Mouse (Mus musculus) intestine, embryonic 14.5 days (tissue): ENCODE data around the gene Trip13. TPM values are rescaled to one million over a fixed set of nuclear protein-coding genes. Genes with fewer than 3 reads are reported as not detected.

ENCODE experiments used
- ATAC-seq: fragments of 200-750 bp; cut with Nextera tagmentation; replicated peaks from 2 replicates; pipeline ENCODE4 v1.8.0; 2017; ENCODE audit warnings: low read depth, moderate number of reproducible peaks, moderate TSS enrichment, moderate library complexity; ENCODE audit not compliant: low FRiP score, low TSS enrichment
- DNase-seq: peaks from one replicate; pipeline ENCODE4 v3.0.0-alpha.2; 2018; ENCODE audit warnings: low spot score
- H3K27ac ChIP-seq: fragments of 300-500 bp; sonication (generic); 2 replicates; pipeline ENCODE4 v1.5.1; 2014; ENCODE audit warnings: low read depth, mild to moderate bottlenecking, control low read depth
- H3K27me3 ChIP-seq: fragments of 300-500 bp; sonication (generic); replicated peaks from 2 replicates; pipeline ENCODE4 v1.6.1; 2014; ENCODE audit warnings: low read length, control low read depth; ENCODE audit not compliant: control insufficient read depth, insufficient read depth
- H3K36me3 ChIP-seq: fragments of 300-500 bp; sonication (generic); 2 replicates; pipeline ENCODE4 v1.6.1; 2014; ENCODE audit warnings: low read length, control low read depth; ENCODE audit not compliant: control insufficient read depth, insufficient read depth
- H3K4me1 ChIP-seq: fragments of 300-500 bp; sonication (generic); replicated peaks from 2 replicates; pipeline ENCODE4 v1.6.1; 2014; ENCODE audit warnings: low read length, control low read depth, mixed read lengths; ENCODE audit not compliant: control insufficient read depth, insufficient read depth
- H3K4me2 ChIP-seq: fragments of 300-500 bp; sonication (generic); 2 replicates; pipeline ENCODE4 v1.6.1; 2014; ENCODE audit warnings: low read length
- H3K4me3 ChIP-seq: fragments of 300-500 bp; sonication (generic); 2 replicates; pipeline ENCODE4 v1.5.1; 2014; ENCODE audit warnings: low read depth, low read length, control low read depth, mixed read lengths
- H3K9ac ChIP-seq: fragments of 300-500 bp; sonication (generic); 2 replicates; pipeline ENCODE4 v1.6.1; 2014; ENCODE audit warnings: mild to moderate bottlenecking, low read length
- H3K9me3 ChIP-seq: fragments of 300-500 bp; sonication (generic); 2 replicates; pipeline ENCODE4 v1.6.1; 2016; ENCODE audit warnings: low read length, control low read depth; ENCODE audit not compliant: control insufficient read depth
- WGBS: fragments of 180-500 bp; shearing (Covaris S2); extraction: QIAGEN DNeasy Blood & Tissue Kit; methylation state at CpG from one replicate; pipeline ENCODE4 v1.1.7; 2014; 5-methylcytosine and 5-hydroxymethylcytosine counted together
- polyA plus RNA-seq: library from polyadenylated mRNA; unstranded; fragments of >200 nt; fragmentation: Nextera tagmentation; extraction: Ambion mirVana; gene quantifications from 2 replicates; pipeline ENCODE4 v1.2.1, GENCODE M21; 2014

Gene Trip13
- polyA plus RNA-seq, 1 experiment from 2014 or later = 44.6 TPM

DNA sequence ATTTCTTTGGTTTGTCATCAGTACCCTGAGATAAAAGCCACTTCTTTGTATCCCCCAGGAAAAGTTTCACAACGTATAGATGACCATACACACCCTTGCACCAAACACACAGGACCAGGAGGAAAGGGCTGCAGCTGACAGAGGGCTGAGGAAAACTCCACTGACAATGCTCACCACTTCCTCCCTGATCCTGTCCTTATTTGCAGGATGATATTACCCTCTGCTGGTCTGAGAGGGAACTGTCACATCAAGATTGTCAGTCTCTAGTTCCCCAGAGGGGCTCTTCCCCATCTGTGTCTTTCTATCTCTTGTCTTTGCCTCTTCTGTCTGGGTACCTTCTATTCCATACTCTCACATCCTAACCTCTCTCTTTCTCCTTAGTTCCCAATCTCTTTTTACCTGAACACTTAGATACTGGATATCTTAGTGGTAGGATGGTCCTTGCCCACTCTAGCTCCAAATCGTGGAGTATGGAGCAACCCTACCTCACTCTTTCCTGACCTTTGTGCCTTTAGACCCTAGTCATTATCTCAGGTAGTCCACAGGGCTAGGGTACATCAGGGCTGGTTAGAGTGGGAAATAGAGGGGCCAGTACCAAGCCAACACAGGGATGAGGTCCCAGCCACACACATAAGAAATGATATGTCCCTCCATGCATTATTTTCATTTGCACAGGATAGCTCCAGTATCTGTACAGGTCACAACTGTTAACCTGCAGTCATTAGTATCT is 29.7 kb downstream of the Trip13 start:
- no peaks in the 10 kb centered on the region for H3K4me1 ChIP-seq
- ATAC-seq = 0 out of 2 replicates have a peak, but pooled peaks have one; percentile 47
- no peak overlapping the region for H3K27ac ChIP-seq
- DNase-seq = no peak
- H3K4me2 ChIP-seq = no peak overlapping the region
- no peak overlapping the region for H3K4me3 ChIP-seq
- H3K9me3 ChIP-seq = no peaks in the 10 kb centered on the region
- 61% methylated on average over 2 of the region's 2 CpGs for WGBS
- peaks cover 10% of the 10 kb centered on the region for H3K36me3 ChIP-seq
- H3K27me3 ChIP-seq = no peaks in the 10 kb centered on the region
- no peak overlapping the region for H3K9ac ChIP-seq

DNA sequence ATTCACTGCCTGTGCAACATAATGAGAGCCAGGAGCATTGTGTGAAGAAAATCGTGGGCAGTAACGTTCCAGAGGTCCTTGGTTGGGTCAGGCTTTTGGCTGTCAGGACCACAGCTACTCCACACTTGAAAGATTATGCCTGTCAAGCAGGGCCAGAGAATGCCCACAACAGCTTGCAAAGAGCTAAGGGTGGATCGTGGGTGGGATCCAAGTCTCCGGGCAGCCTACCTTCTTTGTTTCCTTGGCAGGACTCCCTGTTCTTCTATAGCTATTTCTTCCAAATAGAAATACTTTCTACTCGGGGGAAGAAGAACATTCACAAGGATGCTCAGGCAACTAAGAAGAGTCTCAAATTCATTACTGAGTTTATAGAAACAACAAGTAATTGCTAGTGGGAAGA is 30.4 kb downstream of the Trip13 start:
- no peaks in the 10 kb centered on the region for H3K4me1 ChIP-seq
- WGBS = 74% methylated on average over 5 of the region's 5 CpGs
- no peak for DNase-seq
- H3K36me3 ChIP-seq = peaks cover 3% of the 10 kb centered on the region
- no peak for ATAC-seq
- H3K27me3 ChIP-seq = no peaks in the 10 kb centered on the region
- no peak overlapping the region for H3K9ac ChIP-seq
- H3K4me3 ChIP-seq = no peak overlapping the region
- no peak overlapping the region for H3K4me2 ChIP-seq
- H3K9me3 ChIP-seq = no peaks in the 10 kb centered on the region
- H3K27ac ChIP-seq = no peak overlapping the region

DNA sequence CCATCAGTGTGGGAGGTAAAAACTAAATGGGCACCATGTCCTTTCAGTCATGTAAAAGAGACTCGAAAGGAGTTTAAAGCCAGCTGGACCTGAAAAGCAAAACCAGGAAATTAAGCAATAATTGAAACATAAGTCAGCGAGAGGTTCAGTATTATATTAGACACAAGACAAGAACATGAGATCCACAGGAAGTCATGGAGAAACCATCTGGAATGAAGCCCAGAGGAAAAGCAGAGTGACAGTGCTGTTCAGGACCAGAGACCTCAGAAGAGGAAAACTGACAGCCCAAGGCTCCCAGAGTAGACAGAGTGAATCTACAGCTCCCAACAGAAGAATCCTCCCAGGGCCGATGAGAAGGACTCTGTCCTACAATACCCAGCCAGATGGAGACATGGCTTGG is 40.0 kb downstream of the Trip13 start:
- no peak overlapping the region for H3K4me2 ChIP-seq
- WGBS = 76% methylated on average over 3 of the region's 3 CpGs
- H3K4me1 ChIP-seq = no peaks in the 10 kb centered on the region; the same call in 1 of the 2 replicates
- ATAC-seq (no peak), DNase-seq (no peak)
- H3K4me3 ChIP-seq = no peak overlapping the region
- H3K36me3 ChIP-seq = no peaks in the 10 kb centered on the region
- no peaks in the 10 kb centered on the region for H3K9me3 ChIP-seq
- no peak overlapping the region for H3K27ac ChIP-seq
- H3K9ac ChIP-seq = no peak overlapping the region
- no peaks in the 10 kb centered on the region for H3K27me3 ChIP-seq

DNA sequence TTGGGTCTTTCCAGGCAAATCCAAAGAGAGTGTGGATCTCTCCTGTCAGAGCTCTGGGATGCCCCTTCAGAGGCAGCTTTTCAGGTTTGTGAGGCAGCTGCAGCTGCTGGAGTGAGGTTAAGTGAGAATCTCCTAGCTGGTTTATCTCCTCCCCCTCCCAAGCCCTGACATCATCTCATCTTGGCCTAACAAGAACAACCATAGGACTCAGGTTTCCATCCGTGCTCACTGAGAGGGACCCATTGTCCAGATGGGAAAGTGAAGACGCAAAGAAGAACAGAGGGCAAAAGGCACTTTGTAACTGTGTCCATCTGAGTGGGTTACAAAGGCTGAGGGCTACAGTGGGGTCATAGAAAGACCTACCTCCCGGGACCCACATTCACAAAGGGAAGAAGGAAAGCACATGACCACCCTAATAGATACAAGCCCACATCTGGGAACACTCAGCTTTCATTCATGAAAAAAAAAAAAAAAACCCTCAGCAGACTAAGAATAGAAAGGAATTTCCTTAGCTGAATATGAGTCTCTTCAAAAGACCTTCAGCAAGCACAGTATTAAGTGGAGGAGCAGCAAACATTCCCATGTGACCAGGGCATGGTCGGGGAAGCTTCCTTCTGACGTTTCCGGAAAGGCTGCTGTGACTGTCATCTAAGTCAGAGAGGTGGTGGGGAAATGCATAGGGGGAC is 44.9 kb downstream of the Trip13 start:
- Histone ChIP-seq H3K4me1 (peaks cover 11% of the 10 kb centered on the region; the same call in 1 of the 2 replicates), H3K27me3 (no peaks in the 10 kb centered on the region), H3K27ac (peak overlapping the region; percentile 78), H3K9ac (no peak overlapping the region), H3K4me2 (0 out of 2 replicates have a peak overlapping the region, but pooled peaks have one; percentile 5), H3K9me3 (no peaks in the 10 kb centered on the region), H3K36me3 (no peaks in the 10 kb centered on the region), H3K4me3 (no peak overlapping the region)
- DNase-seq = peak; percentile 57
- 33% methylated on average over 6 of the region's 6 CpGs for WGBS
- peak; percentile 66 for ATAC-seq

DNA sequence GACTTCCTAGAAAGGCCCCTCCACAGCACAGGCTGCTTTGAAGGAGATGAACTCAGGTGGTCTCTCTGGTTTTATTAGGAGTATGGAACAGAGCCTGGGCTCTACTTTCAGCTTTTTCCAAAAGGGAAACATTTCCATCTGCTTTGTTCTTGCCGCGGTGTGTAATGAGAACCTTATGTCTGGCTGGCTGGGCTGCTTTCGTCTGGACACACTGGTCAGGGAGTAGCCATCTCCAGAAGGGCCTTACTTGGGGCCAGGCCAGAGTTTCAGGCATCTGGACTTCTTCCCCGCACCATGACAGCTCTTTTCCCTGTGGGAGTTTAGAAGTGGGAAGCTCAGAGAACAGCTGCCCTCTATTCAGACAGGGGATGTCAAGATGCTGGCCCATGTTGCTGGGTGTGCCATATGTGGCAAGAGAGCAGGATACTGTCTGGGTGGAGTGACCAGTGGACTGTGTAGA is 50.1 kb downstream of the Trip13 start:
- Histone ChIP-seq H3K36me3 (no peaks in the 10 kb centered on the region), H3K9me3 (no peaks in the 10 kb centered on the region), H3K4me1 (peaks cover 12% of the 10 kb centered on the region; the same call in 1 of the 2 replicates), H3K4me2 (no peak overlapping the region), H3K9ac (no peak overlapping the region), H3K27ac (no peak overlapping the region), H3K4me3 (no peak overlapping the region), H3K27me3 (no peaks in the 10 kb centered on the region)
- DNase-seq (peak; percentile 55), ATAC-seq (peak; percentile 56)
- WGBS = 39% methylated on average over 4 of the region's 4 CpGs

DNA sequence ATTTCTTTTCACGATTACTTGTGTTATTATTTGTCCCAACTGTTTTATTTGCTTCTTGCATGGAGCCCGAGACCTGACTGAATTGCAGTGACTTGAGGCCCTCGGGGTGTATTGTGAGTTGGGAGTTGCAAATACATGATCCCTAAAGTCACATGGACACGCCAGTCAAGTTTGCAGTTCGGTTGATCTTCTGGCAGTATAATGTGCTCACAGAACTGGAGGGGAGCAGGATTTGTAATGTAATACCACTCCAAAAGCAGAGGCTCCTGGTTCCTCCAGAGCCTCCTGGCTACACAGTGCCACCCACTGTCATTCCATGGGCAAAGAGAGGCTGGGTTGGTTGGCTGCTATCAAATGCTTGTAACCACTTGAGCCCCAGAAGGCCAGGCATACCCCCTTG is 51.0 kb downstream of the Trip13 start:
- H3K4me3 ChIP-seq = no peak overlapping the region
- WGBS = 79% methylated on average over 5 of the region's 5 CpGs
- no peak overlapping the region for H3K4me2 ChIP-seq
- H3K27ac ChIP-seq = no peak overlapping the region
- H3K36me3 ChIP-seq = no peaks in the 10 kb centered on the region
- DNase-seq (no peak), ATAC-seq (no peak)
- H3K9me3 ChIP-seq = no peaks in the 10 kb centered on the region
- peaks cover 7% of the 10 kb centered on the region; the same call in 1 of the 2 replicates for H3K4me1 ChIP-seq
- H3K27me3 ChIP-seq = no peaks in the 10 kb centered on the region
- no peak overlapping the region for H3K9ac ChIP-seq

DNA sequence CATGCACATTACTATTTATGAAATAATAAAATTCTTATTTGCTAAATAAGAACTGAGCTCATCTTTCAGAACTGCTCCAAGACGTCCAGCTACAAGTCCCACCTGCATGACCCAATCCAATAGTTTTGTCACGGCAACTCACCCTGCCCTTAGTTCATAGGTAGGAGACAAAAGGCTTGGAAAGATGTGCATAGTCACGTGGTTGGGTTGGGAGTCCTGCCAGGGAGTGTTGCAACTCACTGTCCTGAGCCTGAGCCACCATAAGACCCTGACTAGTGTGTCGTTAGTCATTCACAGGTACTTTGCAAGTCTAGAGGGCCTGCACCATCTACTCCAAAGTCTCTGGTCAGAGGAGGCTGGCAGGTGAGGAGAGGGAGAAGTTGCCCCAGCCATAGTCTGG is 51.5 kb downstream of the Trip13 start:
- Histone ChIP-seq H3K36me3 (no peaks in the 10 kb centered on the region), H3K9me3 (no peaks in the 10 kb centered on the region), H3K4me1 (peaks cover 7% of the 10 kb centered on the region; the same call in 1 of the 2 replicates), H3K9ac (no peak overlapping the region), H3K27me3 (no peaks in the 10 kb centered on the region), H3K4me2 (no peak overlapping the region), H3K4me3 (no peak overlapping the region), H3K27ac (no peak overlapping the region)
- ATAC-seq = no peak
- DNase-seq = no peak
- 75% methylated on average over 4 of the region's 4 CpGs for WGBS

DNA sequence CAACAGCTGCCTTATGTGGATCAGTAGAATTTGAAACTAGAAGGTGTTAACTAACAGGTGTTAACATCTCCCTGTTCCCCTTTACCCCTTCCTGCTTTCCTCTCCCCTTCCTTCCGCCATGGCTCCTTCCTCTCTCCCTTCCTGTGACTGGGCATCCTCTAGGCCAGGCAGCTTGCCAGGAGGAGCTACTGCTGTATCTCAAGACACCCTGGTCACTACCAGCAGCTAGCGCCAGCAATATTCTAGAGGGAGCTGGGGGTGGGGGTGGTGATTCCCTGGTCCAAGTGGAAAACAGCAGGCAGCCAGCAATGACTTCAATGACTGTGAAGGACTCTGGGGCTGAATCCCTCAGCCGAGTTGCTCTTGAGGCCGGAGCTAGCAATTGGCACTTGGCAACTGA is 51.9 kb downstream of the Trip13 start:
- H3K27ac ChIP-seq = no peak overlapping the region
- no peak overlapping the region for H3K4me3 ChIP-seq
- no peak for ATAC-seq
- DNase-seq = no peak
- whole genome bisulfite sequencing = 65% methylated on average over 4 of the region's 4 CpGs
- H3K27me3 ChIP-seq = no peaks in the 10 kb centered on the region
- no peak overlapping the region for H3K4me2 ChIP-seq
- no peaks in the 10 kb centered on the region for H3K36me3 ChIP-seq
- H3K9me3 ChIP-seq = no peaks in the 10 kb centered on the region
- H3K9ac ChIP-seq = no peak overlapping the region
- H3K4me1 ChIP-seq = peaks cover 7% of the 10 kb centered on the region; the same call in 1 of the 2 replicates
